Mouse (Mus musculus): ENCODE measurements around the gene Gm5105.

The Gm5105 gene

GRCm38 (mm10) chr3:138026286-138026685 lies 40.9 kb downstream of the Gm5105 start:
- DNase-seq (ENCODE audit: low spot score in 2 of 2): no peak

DNA sequence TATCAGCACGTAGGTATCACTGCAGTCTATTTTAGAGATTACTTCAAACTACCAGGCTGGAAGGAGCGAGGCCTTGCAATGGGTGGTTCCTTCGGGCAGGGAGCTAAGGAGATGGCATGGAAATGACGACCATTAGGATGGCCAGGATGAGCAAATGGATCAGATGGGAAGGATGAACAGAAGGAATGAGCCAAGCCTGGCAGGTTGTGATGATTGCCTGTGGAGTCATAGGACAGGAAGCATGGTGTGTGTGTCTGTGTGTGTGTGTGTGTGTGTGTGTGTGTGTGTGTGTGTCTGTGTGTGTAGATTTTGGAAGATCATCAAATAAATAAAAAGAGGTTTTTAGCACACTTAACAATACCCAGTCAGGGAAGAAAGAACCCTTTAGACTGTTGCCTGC lies 44.5 kb downstream of the Gm5105 start:
- no peak for DNase-seq (ENCODE audit: low spot score in 2 of 2)

DNA sequence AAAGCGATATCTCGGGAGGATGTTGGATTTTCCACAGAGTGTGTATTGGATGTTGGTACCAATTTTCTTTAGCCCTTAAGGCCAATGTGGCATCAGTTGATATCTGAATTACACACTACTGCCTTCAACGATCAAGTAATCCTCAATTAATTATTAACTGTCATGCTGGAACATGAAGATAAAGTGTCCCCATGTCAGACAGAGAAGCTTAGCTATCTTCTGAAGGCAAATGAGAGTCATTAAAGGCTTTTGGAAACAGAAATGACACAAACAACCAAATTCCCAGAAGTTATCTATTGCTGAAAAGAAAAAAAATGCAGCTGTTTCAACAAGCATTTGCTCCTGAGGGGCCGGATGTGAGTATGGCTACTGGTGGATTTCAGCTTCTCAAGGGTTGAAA lies 45.2 kb downstream of the Gm5105 start:
- no peak for DNase-seq (ENCODE audit: low spot score in 2 of 2)

GRCm38 (mm10) chr3:138016810-138017209 lies 50.4 kb downstream of the Gm5105 start:
- peak in 1 of 2 experiments; percentile 19 for DNase-seq (ENCODE audit: low spot score in 2 of 2)

GRCm38 (mm10) chr3:138014725-138015124 lies 52.5 kb downstream of the Gm5105 start:
- no peak for DNase-seq (ENCODE audit: low spot score in 2 of 2)

- no peak for DNase-seq (ENCODE audit: low spot score in 2 of 2)
These were observed 54.8 kb downstream of the Gm5105 start for GRCm38 (mm10) chr3:138012351-138012750.

DNA sequence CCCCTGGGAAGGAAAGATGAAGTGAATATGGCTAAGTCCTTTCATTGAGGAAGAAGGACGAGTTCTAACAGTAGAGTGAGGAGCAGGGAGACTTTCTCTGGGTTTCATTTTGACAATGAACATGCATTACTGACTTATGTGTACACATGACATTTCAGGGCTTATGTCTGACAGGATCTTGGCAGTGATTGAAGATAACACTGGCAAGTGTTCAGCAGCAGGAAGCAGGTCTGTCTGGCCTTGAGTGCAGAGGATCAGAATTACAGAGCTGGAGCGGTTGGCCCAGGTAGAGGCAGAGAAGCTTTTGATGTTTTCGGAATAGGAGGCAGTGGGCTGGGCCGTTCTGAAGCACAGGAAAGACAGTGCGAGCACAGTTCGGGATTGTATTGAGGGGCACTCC lies 59.0 kb downstream of the Gm5105 start:
- DNase-seq (ENCODE audit: low spot score in 2 of 2): no peak

DNA sequence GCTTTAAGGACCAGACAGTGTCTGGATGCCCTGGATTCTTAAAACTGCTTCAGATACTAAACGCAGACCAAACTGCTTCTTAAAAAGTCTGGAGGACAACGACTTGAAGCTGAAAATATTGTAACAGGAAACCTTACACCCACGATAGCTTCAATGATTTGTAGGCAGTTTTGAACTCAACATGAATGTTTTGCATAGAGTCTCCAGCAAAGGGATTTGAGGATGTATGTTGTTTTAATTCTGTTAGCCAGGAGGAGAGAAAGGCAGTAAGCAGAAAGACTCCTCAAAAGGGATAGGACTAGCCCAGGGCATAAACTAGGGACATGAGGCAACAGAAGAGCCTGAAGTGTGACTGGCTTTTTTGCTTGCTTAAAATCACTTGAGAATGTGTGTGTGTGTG lies 60.3 kb downstream of the Gm5105 start:
- no peak for DNase-seq (ENCODE audit: low spot score in 2 of 2)

GRCm38 (mm10) chr3:138003264-138003663 lies 63.9 kb downstream of the Gm5105 start:
- DNase-seq (ENCODE audit: low spot score in 2 of 2): no peak

DNA sequence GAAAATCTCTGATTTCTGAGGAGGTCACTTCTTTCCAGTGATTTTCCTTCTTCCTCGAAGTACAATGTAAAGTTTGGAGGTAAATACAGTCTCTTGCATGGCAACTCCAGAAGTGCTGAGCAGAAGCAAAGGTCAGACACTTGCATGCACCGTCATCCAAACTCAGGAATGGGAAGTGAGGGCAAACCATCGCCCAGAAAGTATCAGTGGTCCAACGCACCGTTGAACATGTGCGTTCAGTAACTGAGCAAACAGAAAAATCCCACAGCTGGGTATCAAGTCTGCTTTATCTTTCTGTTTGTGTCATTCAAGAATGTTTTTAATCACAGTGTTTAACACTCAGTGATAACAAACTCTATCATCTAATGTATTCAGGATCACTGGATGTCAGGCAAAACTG lies 64.6 kb downstream of the Gm5105 start:
- no peak for DNase-seq (ENCODE audit: low spot score in 2 of 2)

DNA sequence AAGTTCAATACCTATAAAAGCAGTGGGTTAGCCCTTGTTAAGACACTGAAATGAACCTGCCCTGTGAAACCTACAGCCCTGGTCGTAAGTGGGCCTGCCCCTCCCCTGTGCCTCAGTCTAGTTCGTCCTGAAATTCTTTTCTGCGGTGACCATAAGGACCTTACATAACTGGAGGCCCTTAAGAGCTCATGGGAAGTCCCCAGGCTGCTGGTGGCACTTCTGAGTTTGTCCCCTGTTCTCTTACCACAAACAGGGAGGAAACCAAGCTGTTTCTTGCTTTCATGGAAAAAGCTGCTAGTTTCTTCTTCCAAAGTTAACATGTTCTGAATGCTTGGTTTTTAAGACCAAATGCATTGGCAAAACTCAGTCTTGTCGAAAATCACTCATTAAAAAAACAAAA lies 65.3 kb downstream of the Gm5105 start:
- no peak for DNase-seq (ENCODE audit: low spot score in 2 of 2)

- DNase-seq (ENCODE audit: low spot score in 2 of 2): no peak
These were observed 66.5 kb downstream of the Gm5105 start for GRCm38 (mm10) chr3:138000724-138001069.

- DNase-seq (ENCODE audit: low spot score in 2 of 2): no peak
These were observed 67.0 kb downstream of the Gm5105 start for GRCm38 (mm10) chr3:138000062-138000723.

- no peak for DNase-seq (ENCODE audit: low spot score in 2 of 2)
These were observed 67.9 kb downstream of the Gm5105 start for GRCm38 (mm10) chr3:137999224-137999790.
